Mouse (Mus musculus): Measurements from ENCODE around the gene Vmn1r198.
A peak's percentile ranks its signal among the peaks of the same experiment; 100 is the strongest.
"Not testable (repeated sequence)": the region's sequence is repeated elsewhere in the genome, so short reads cannot be mapped to it uniquely, and the experiment has no call there.

Gene Vmn1r198

GRCm38 (mm10) chr13:22350064-22350463, at the start of gene Vmn1r198:
Gene Vmn1r198, plus strand, starts transcription at chr13:22350364.
- DNase-seq (ENCODE audit: low spot score in 2 of 2) = no peak

GRCm38 (mm10) chr13:22308075-22308474, 42.1 kb upstream of the Vmn1r198 start:
- DNase-seq (ENCODE audit: low spot score in 2 of 2) = not testable (repeated sequence)

GRCm38 (mm10) chr13:22315361-22315760, 34.8 kb upstream of the Vmn1r198 start:
- DNase-seq (ENCODE audit: low spot score in 2 of 2) = no peak

- DNase-seq (ENCODE audit: low spot score in 2 of 2) = no peak
Observed at GRCm38 (mm10) chr13:22317366-22317765, 32.8 kb upstream of the Vmn1r198 start.

GRCm38 (mm10) chr13:22320091-22320490, 30.1 kb upstream of the Vmn1r198 start:
- no peak for DNase-seq (ENCODE audit: low spot score in 2 of 2)

- no peak for DNase-seq (ENCODE audit: low spot score in 2 of 2)
Observed at GRCm38 (mm10) chr13:22324289-22324688, 25.9 kb upstream of the Vmn1r198 start, which contains the start of gene Vmn1r197. Gene Vmn1r197, plus strand, starts transcription at chr13:22324589.

- no peak for DNase-seq (ENCODE audit: low spot score in 2 of 2)
Observed at GRCm38 (mm10) chr13:22333269-22333668, 16.9 kb upstream of the Vmn1r198 start.

GRCm38 (mm10) chr13:22335565-22335964, 14.6 kb upstream of the Vmn1r198 start:
- DNase-seq (ENCODE audit: low spot score in 2 of 2) = no peak

- no peak for DNase-seq (ENCODE audit: low spot score in 2 of 2)
Observed at GRCm38 (mm10) chr13:22350813-22351212, 649 bp downstream of the Vmn1r198 start.

GRCm38 (mm10) chr13:22379518-22379917, 29.4 kb downstream of the Vmn1r198 start, which contains the start of gene Vmn1r199:
Gene Vmn1r199, plus strand, starts transcription at chr13:22379818.
- no peak for DNase-seq (ENCODE audit: low spot score in 2 of 2)

- peak; percentile 8 to 14 for DNase-seq (ENCODE audit: low spot score in 2 of 2)
Observed at GRCm38 (mm10) chr13:22381128-22381527, 31.0 kb downstream of the Vmn1r198 start.

- no peak for DNase-seq (ENCODE audit: low spot score in 2 of 2)
Observed at GRCm38 (mm10) chr13:22383401-22383800, 33.2 kb downstream of the Vmn1r198 start.

- no peak for DNase-seq (ENCODE audit: low spot score in 2 of 2)
Observed at GRCm38 (mm10) chr13:22387050-22387449, 36.9 kb downstream of the Vmn1r198 start.

- no peak for DNase-seq (ENCODE audit: low spot score in 2 of 2)
Observed at GRCm38 (mm10) chr13:22390073-22390472, 39.9 kb downstream of the Vmn1r198 start, which contains the start of gene Vmn1r200. Gene Vmn1r200, plus strand, starts transcription at chr13:22390373.

- DNase-seq (ENCODE audit: low spot score in 2 of 2) = no peak
Observed at GRCm38 (mm10) chr13:22402978-22403377, 52.8 kb downstream of the Vmn1r198 start.

Data from heart, adult 9 months (tissue).